Comparison of ENCODE assay signal across 8 mouse cellular contexts in genomic region chr6:114888922-114889321, GRCm38 (mm10).
A peak's percentile ranks its signal among the peaks of the same experiment; 100 is the strongest.
DNase-seq lines count a peak whose midpoint lies in the region; ATAC-seq lines count a peak whose summit lies in the region.

No protein-coding gene starts in this region.

- 9% methylated on average over 13 of the region's 13 CpGs for WGBS in intestine, embryonic 14.5 days
- WGBS in midbrain, embryonic 10.5 days: 15% methylated on average over 13 of the region's 13 CpGs
- WGBS in stomach, embryonic 14.5 days: 11% methylated on average over 13 of the region's 13 CpGs

- no peaks in the 10 kb centered on the region for H3K27me3 ChIP-seq in intestine, embryonic 14.5 days (replicated peaks; ENCODE audit: control insufficient read depth, insufficient read depth, low read length)
- no peaks in the 10 kb centered on the region for H3K27me3 ChIP-seq in midbrain, embryonic 10.5 days (ENCODE audit: low read depth, poor library complexity, severe bottlenecking)
- no peaks in the 10 kb centered on the region for H3K27me3 ChIP-seq in stomach, embryonic 14.5 days (ENCODE audit: control insufficient read depth, insufficient read depth, low read length)

- peak; percentile 78 for DNase-seq in WW6 (ENCODE audit: low read depth, low spot score)
- peak; percentile 88 for DNase-seq in embryo, embryonic 10.5 days (ENCODE audit: low spot score)
- peak; percentile 87 for DNase-seq in gastrocnemius, postnatal 14 days
- peak; percentile 82 for DNase-seq in intestine, embryonic 14.5 days (ENCODE audit: low spot score)
- peak; percentile 64 to 80 for DNase-seq in left cerebral cortex, adult 9 months (ENCODE audit: low spot score in 2 of 2)
- peak; percentile 81 for DNase-seq in midbrain, embryonic 10.5 days (ENCODE audit: low spot score)
- no peak for DNase-seq in thymus, postnatal 0 days (ENCODE audit: low spot score)

- H3K4me3 ChIP-seq in intestine, embryonic 14.5 days (ENCODE audit: low read depth, low read length): no peak overlapping the region
- 0 out of 2 replicates have a peak overlapping the region, but pooled peaks have one; percentile 14 for H3K4me3 ChIP-seq in midbrain, embryonic 10.5 days
- no peak overlapping the region for H3K4me3 ChIP-seq in stomach, embryonic 14.5 days (ENCODE audit: low read depth, low read length)

- intact Hi-C loops in gastrocnemius, postnatal 14 days (cut with DNase I; ENCODE audit: low total_unique reads): no loop called here

- no peaks in the 10 kb centered on the region for H3K9me3 ChIP-seq in intestine, embryonic 14.5 days (ENCODE audit: control insufficient read depth, low read length)
- H3K9me3 ChIP-seq in midbrain, embryonic 10.5 days (replicated peaks): no peaks in the 10 kb centered on the region
- no peaks in the 10 kb centered on the region for H3K9me3 ChIP-seq in stomach, embryonic 14.5 days (ENCODE audit: control insufficient read depth, low read depth, low read length)

- 0 out of 2 replicates have a peak overlapping the region, but pooled peaks have one; percentile 43 for H3K27ac ChIP-seq in intestine, embryonic 14.5 days (ENCODE audit: low read depth)
- peak overlapping the region; percentile 81 for H3K27ac ChIP-seq in midbrain, embryonic 10.5 days (replicated peaks)
- peak overlapping the region; percentile 52; the same call in 1 of the 2 replicates for H3K27ac ChIP-seq in stomach, embryonic 14.5 days (ENCODE audit: low read length)

- H3K9ac ChIP-seq in intestine, embryonic 14.5 days (ENCODE audit: low read length): no peak overlapping the region
- H3K9ac ChIP-seq in stomach, embryonic 14.5 days (replicated peaks; ENCODE audit: low read depth, low read length): no peak overlapping the region

- peaks cover 26% of the 10 kb centered on the region for H3K36me3 ChIP-seq in intestine, embryonic 14.5 days (ENCODE audit: control insufficient read depth, insufficient read depth, low read length)
- H3K36me3 ChIP-seq in midbrain, embryonic 10.5 days: peaks cover 58% of the 10 kb centered on the region
- peaks cover 13% of the 10 kb centered on the region; the same call in 1 of the 2 replicates for H3K36me3 ChIP-seq in stomach, embryonic 14.5 days (ENCODE audit: control insufficient read depth, insufficient read depth, low read length)

- peaks cover 60% of the 10 kb centered on the region for H3K4me1 ChIP-seq in intestine, embryonic 14.5 days (replicated peaks; ENCODE audit: control insufficient read depth, insufficient read depth, low read length)
- H3K4me1 ChIP-seq in midbrain, embryonic 10.5 days: peaks cover 92% of the 10 kb centered on the region
- peaks cover 56% of the 10 kb centered on the region for H3K4me1 ChIP-seq in stomach, embryonic 14.5 days (ENCODE audit: control insufficient read depth, insufficient read depth, low read length)

- peak; percentile 87 for ATAC-seq in intestine, embryonic 14.5 days (replicated peaks; ENCODE audit: low FRiP score, low TSS enrichment, low read depth)
- peak; percentile 81 for ATAC-seq in stomach, embryonic 14.5 days (ENCODE audit: insufficient number of reproducible peaks, insufficient read depth, low FRiP score, low read depth)

- H3K4me2 ChIP-seq in intestine, embryonic 14.5 days (ENCODE audit: low read length): no peak overlapping the region
- no peak overlapping the region for H3K4me2 ChIP-seq in stomach, embryonic 14.5 days (replicated peaks; ENCODE audit: low read depth, low read length)
